Mouse (Mus musculus): ENCODE results near the gene Kdm5a. TPM values are rescaled to one million over a fixed set of nuclear protein-coding genes. Genes with fewer than 3 reads are reported as not detected.

The Kdm5a gene
- total RNA-seq, 2 experiments from 2014 or later, result 34.9 to 40.2 TPM

DNA sequence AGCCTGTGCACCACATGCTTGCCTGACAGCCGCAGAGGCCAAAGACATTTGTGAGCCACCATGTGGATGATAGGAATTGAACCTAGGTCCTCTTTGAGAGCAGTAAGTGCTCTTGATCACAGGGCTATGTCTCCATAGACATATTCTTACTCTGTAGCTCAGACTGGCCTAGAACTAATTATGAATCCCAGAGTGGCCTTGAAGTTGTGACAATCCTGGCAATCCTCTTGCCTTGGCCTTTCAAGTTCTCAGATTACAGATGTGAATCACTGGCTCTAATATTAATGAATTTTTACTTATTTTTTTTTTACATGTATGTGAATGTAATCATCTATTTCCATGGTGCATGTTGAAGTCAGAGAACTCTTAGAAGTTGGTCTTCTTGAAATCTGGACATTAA is 40.0 kb downstream of the Kdm5a start:
- no peak for DNase-seq (ENCODE audit: low spot score in 2 of 2)

DNA sequence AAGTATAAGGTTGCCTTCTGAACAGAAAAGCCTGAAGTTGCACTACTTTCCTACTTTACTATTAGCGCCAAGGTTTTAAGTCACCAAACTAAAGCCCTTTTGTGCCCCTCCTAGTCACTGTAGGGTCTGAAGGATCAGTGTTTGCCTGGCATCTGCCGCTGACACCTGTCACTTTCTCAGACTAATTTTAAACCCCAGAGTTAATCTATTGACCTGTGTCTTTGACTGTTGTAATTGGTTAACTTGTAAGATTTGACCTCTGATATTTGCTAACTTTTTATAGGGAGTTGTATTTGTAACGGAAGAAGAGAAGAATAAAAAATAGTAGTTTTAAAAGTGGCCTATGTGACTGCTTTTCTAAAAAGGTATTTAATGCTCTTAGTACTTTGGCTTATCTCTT is 74.2 kb downstream of the Kdm5a start:
- DNase-seq (ENCODE audit: low spot score in 2 of 2), result no peak

DNA sequence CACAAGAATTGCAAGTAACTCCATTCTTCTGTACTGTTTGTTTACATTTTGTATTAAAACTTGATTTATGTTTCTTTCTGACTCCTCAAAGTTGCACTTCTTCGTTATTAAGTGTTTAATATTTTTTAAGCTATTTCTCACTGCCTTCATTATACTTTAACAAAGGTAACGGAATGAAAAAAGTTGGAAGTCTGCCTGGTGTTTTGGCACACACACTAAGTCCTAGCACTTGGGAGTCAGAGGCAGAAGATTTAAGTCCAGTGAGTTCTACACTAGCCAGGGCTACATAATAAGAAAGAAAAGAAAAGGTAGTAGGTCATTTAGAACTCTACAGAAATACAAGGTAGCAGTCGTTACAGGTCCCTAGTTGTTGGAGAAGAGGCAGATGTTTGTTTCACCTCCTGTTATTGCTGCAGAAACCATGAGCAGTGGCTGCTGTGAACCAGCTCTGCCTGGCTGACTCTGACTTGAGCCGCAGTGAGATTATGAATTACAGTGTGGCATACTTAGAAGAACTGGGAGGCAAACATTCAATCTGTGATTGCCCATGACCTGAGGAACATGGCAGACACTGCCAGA is 78.3 kb downstream of the Kdm5a start:
- no peak for DNase-seq (ENCODE audit: low spot score in 2 of 2)

DNA sequence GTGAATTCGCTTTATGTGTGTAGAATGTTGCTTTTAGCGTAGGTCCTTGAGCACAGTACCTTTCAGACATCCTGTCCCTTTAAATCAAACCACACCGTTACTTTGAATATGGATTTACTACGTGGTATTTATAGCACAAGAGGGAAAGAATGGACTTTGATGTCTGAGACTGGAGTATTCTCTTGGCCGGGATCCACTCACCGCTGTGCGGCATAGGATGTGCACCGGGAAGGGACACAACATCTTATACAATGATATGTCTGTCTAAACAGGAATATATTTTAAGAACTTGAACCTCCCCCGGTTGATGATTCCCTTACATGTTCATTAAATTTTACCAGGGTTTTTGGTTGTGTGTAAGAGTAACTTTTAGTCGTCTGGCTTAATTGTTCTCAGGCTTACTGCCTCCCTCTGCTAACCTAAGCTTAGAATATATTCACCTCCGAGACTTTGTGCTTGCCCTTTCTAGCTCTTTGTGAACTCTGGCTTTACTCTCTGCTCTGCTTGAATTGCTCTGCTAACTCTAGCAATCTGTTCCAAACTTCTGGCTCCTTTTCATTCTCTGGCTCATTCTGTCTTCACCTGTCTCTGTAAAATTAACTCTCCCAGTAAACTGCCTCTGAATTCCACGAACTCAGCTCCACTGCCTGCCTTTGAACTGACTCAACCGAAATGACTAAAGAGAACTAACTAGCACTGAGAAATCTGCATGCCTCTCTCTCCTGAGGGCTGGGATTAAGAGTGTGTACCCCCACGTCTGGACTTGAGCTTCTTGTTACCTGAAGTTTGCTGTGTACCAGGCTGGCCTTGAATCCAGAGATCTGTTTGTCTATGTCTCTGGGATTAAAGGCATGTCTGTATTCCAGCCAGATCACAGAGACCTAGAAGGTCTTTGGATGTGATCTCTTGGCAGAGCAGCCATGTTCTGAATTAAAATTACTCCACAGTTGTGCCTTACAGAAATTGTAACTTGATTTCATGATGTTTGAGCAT is 79.7 kb downstream of the Kdm5a start:
- no peak for DNase-seq (ENCODE audit: low spot score in 2 of 2)

DNA sequence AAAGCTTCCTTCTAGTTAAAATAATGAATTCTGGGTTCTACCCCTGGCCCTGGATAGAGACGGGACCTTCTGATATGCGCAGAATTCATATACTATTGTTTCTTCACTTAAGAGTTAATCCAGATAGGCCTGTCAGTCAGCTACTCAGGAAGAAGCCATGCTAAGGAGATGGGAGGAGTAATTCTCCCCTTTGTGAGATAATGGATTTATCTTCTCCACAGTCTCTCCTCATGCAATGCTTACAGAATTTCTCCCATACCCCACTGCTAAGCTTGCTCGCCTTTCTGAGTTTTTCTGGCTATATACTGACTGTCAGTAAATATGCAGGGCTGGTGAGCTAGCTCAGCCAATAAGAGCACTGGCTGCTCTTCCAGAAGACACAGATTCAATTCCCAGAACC is 86.3 kb downstream of the Kdm5a start:
- DNase-seq (ENCODE audit: low spot score in 2 of 2), result no peak

DNA sequence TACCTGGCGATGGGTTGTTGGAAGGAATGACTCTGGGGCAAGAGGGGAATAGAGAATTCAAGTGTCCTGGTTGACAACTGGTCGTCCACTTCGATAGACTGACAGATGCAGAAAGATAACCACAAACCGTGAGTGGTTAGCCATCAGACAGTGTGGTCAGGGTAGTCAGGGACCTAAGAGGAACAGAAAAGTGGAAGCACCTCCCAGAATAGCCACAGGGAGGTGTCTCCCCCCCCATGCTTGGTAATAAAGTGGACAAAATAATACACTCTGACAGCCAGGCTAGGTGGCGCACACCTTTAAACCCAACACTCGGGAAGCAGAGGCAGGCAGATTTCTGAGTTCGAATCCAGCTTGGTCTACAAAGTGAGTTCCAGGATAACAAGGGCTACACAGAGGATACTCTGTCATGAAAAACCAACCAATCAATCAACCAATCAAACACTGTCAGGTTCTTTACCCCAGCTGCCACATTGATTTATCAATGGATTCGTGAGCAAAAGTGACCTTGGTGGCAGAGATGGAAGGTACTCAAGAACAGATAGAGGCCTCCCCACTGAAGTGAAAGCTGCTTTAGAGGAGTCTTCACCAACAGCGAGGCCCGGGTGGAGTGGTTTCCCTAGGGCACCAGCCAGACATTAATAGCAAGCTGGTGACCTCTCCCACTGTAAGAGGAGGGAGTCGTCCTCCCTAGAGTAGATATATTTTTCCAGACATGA is 88.6 kb downstream of the Kdm5a start:
- DNase-seq (ENCODE audit: low spot score in 2 of 2), result no peak

DNA sequence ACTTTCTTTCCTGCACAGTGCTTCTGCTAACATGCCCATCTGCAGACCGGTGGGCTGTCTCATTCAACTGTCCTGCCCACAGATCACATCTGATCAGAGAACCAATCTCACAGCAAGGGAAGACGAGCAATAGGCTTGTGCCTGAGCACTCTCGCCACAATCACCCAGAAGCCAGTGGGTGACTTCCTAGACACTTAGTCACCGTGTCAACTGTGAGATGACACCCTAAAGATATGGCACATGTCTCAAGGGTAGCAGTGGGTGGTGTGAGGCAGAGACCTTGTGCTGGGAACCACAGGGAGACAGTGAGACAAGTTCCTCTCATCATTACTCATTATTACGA is 89.2 kb downstream of the Kdm5a start:
- DNase-seq (ENCODE audit: low spot score in 2 of 2), result no peak

DNA sequence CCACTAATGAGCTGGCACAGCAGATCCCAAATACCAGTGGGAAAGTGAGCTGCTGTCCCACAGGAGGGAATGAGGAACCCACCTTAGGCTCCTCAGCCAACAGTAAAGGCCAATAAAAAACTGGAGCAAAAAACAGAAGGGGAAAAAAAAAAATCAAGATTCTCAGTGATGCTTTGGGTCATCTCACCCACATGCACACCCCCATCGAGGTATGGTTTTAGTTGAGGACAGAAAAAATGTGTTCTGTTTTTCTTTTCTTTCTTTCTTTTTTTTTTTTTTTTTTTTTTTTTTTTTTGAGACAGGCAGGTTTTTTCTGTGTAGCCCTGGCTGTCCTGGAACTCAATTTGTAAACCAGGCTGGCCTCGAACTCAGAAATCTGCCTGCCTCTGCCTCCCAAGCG is 89.6 kb downstream of the Kdm5a start:
- no peak for DNase-seq (ENCODE audit: low spot score in 2 of 2)

DNA sequence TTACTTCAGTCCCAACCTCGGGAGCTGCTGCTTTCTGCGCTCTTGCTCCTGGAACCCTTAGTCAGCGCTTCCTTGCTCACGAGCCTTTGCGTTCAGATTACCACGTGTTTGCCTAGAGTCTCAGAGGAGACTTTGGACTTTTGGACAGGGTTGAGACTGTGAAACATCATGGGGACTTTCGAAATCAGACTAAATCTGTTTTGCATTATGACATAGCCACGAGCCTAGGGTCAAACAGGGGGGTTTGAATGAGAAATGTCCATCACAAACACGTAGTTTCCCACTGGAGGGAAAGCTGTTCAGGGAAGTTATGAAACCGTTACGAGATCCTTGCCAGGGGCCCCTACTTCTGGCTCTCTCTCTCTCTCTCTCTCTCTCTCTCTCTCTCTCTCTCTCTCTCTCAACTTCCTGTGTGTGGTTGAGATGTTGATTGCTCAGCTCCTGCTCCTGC is 90.7 kb downstream of the Kdm5a start:
- DNase-seq (ENCODE audit: low spot score in 2 of 2), result no peak

DNA sequence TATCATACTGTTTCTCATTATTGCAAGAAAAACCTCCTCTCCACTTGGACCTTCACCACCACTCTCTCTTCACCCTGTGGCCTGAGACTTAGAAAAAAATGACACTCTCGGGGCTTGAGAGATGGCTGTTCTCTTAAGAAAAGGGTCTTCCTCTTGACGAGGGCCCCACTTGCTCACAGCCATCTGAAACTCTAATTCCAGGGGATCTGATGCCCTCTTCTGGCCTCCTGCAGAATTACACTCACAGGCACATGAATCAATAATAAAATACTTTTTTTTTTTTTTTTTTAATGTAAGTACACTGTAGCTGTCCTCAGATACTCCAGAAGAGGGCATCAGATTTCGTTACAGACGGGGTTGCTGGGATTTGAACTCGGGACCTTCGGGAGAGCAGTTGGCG is 93.2 kb downstream of the Kdm5a start:
- no peak for DNase-seq (ENCODE audit: low spot score in 2 of 2)

DNA sequence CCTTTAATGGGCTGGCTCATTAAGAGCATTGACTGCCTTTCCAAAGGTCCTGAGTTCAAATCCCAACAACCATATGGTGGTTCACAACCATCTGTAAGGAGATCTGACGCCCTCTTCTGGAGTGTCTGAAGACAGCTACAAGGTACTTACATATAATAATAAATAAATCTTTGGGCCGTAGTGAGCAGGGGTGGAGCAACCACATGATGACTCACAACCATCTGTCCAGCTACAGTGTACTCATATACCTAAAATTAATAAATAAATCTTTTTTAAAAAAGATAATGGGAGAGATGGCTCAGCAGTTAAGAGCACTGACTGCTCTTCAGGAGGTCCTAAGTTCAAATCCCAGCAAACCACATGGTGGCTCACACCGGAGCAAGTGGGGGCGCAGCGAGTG is 93.8 kb downstream of the Kdm5a start:
- DNase-seq (ENCODE audit: low spot score in 2 of 2), result no peak

DNA sequence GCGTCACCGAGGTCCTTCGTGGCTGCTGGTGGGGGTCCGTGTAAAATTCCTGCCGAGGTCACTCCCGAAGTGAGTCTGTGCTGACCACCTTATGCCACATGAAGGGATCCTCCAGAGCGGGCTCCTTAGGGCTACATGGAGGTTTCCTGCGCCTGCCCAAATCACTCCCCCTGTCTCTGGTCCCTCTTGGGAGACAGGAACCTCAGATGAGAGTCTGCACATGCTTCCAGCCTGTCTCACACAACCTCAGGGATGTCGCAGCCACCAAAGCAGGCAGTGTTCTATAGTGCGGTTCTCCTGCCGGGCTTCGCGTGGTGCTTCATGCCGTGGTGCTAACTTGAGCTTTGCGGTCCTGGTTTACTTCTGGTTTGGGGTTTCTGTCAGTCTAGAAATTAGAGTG is 97.3 kb downstream of the Kdm5a start:
- no peak for DNase-seq (ENCODE audit: low spot score in 2 of 2)

DNA sequence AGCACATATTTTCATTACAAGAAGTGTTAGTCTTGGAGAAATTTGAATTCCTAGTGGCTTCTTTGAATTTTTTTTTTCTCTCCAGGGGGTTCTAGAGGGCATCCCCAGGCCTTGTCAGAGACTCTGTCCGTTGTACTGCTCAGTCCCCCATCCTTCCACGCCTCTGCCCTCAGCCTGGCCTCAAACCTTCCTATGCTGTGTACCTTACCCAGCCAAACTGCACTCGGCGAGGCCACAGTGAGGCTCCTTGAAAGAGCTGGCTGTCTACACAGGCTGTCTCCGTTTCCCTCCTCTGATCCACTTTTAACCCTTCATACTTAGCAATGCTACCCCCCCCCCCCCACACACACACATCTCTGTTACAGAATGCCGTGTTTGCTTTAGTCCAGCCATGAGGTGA is 98.3 kb downstream of the Kdm5a start:
- no peak for DNase-seq (ENCODE audit: low spot score in 2 of 2)

DNA sequence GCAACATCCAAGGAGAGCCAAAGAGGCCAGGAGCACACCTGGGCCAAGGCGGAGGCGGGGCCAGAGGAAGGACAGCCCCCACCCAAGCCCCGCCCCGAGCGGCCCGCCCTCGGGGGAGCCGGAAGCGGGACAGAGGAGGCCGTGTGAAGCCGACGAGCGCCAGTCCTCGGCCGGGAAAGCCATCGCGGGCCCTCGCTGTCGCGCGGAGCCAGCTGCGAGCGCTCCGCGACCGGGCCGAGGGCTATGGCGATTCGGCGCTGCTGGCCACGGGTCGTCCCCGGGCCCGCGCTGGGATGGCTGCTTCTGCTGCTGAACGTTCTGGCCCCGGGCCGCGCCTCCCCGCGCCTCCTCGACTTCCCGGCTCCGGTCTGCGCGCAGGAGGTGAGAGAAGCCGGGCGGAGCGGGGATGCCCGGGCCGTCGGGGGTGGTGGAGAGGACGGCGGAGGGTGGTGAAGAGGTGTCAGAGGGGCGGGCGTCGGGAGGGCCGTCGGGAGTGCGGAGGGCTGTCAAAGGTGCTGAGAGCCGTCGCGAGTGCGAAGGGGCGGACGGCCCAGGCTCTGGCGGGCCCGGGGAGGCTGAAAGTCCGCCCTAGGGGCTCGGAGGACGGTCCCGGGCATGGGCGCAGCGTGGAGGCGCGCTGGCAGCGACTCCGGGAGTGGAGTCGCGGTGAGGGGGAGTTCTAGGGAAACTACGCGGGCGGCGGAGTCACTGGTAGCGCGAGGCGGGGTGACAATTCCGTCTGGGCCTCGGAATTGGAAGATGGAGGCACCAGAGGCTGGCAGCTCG is 99.4 kb downstream of the Kdm5a start, which contains the start of gene Il17ra:
Gene Il17ra (plus strand): TSS at position 162 of the 786 bp plus-strand sequence.
- DNase-seq (ENCODE audit: low spot score in 2 of 2), result no peak

DNA sequence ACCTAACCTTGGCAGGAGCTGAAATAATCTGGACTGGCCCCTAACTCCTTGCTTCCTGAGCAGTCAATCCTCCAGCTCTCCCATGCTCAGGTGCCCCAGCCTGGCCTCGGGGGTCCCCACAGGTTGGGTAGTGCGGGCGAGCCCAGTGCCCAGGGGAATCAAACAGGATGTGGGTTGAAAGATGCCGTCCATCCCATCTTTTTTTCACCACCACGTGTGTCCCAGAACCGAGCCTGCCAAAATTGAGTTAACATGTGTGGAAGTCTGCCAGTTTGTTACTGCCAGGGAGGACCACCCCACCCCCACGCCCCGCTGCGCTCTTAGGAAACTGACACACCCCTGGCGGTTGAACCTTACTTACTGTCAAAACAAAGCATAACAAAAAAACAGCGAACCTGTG is 100.0 kb downstream of the Kdm5a start:
- no peak for DNase-seq (ENCODE audit: low spot score in 2 of 2)

DNA sequence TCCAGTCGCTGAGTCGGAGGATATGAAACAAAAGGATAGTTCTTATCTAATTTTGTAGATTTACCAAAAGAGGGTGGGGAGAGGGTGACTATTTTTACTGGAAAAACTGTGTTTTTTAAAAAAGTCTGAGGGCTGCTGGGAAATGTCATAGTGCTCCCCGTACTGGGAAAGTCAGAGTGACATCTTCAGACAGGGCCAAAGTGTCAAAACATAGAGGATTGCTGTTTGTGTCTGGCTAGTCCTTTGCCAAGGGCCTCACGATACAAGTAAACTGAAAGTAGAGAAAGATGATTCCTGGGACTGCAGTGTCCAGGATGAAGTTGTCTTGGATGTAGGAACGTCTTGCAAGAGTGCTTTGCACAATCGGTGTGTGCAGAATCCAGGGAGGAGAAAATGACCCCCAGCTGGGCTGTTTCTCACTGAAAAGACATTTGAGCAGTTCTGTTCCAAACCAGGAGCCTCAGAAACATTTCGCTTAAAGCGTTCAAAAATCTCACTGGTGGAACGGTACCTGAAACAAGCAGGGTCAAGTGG is 100.5 kb downstream of the Kdm5a start:
- no peak for DNase-seq (ENCODE audit: low spot score in 2 of 2)

DNA sequence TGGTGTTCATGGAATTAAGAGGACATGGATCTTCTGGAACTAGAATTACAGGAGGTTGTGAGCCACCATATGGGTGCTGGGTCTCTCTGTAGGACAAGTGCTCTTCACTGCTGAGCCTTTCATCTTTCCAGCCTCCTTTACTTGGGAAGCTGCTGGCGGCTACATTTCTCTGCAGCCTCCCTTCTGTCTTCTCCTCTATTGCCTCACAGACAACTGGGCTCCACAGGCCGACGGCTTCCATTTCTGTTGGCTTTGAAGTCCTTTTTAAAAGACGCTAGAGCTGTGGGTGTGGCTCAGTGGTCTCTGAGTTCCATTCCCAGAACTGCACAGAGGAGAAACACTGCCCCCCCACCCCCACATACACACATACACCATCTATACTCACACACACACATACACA is 101.5 kb downstream of the Kdm5a start:
- no peak for DNase-seq (ENCODE audit: low spot score in 2 of 2)

DNA sequence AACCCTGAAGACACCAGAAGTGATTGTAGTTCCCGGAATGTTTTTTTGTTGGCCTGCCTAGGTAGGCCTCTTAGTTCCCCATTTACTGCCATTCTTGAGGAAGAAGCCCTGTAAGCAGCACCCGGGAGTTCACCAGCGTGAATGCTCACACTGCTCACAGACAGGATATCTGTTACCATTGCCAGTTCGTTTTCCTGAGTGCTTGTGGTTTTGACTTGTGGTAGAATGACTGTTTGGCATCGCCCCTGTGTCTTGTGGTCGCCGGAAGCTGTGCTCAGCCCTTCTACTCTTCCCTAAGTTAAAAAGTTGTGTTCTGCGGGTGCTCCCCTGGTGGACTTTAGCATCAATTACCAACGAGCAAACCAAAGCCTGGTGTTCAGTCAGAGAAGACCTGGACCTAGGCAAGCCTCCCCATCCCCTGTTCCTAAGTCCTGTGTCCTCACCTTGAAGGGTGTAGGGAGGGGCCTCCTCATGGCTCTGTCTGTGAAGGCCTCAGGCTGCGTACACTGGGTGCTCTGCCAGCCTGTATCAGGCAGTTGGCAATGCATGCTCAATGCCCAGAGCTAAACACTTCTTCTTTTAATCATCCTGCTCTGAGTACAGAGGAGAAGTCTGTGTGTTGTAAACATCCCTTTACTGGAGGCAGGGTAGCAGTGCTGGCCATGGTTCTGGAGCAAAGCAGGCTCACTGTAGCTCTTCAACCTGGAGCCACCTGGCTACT is 102.8 kb downstream of the Kdm5a start:
- no peak for DNase-seq (ENCODE audit: low spot score in 2 of 2)

DNA sequence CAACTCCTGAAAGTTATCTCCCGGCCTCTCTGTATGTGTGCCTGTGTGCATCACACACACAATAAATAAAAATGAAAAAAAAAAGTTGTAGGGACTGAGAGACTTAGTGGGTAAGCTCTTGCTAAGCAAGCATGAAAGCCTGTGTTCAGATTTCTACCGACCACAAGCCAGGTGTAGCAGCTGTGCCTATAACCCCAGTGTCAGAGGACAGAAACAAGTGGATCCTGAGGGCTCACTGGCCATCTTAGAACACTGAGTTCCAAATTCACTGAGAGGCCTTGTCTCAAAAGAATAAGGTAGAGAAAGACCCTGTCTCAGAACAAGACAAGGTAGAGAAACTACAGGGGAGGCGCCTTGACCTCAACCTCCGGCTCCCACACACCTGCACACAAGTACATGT is 104.3 kb downstream of the Kdm5a start:
- DNase-seq (ENCODE audit: low spot score in 2 of 2), result no peak

DNA sequence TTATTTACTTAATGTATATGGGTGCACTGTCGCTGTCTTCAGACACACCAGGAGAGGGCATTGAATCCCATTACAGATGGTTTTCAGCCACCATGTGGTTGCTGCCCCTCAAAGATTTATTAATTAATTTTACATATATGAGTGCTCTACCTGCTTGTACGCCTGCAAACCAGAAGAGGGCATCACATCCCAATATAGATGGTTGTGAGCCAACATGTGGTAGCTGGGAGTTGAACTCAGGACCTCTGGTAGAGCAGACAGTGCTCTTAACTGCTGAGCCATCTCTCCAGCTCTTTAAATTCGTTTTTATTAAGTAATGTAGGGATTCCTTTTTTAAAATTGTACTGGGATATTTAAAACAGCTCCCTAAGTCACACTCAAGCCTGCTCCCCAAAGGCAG is 105.3 kb downstream of the Kdm5a start:
- no peak for DNase-seq (ENCODE audit: low spot score in 2 of 2)

Data from layer of hippocampus, postnatal 14 days (tissue).